Mouse (Mus musculus): ENCODE measurements around the gene Pla2g2f. TPM values are rescaled to one million over a fixed set of nuclear protein-coding genes. Genes with fewer than 3 reads are reported as not detected.

The Pla2g2f gene
- polyA plus RNA-seq, 1 experiment from 2014 or later = not detected

- H3K36me3 ChIP-seq = no peaks in the 10 kb centered on the region
- no peak for ATAC-seq (ENCODE audit: low read depth)
- H3K9ac ChIP-seq = no peak overlapping the region
- no peaks in the 10 kb centered on the region for H3K27me3 ChIP-seq
- H3K4me3 ChIP-seq = no peak overlapping the region
- WGBS = 66% methylated on average over 17 of the region's 17 CpGs
- H3K4me2 ChIP-seq = no peak overlapping the region
- H3K27ac ChIP-seq (replicated peaks) = peak overlapping the region; percentile 72
- peaks cover 15% of the 10 kb centered on the region for H3K4me1 ChIP-seq (replicated peaks)
- no peaks in the 10 kb centered on the region for H3K9me3 ChIP-seq
Observed at GRCm38 (mm10) chr4:138711051-138711820, 46.2 kb downstream of the Pla2g2f start.

GRCm38 (mm10) chr4:138710633-138711032 lies 46.8 kb downstream of the Pla2g2f start:
- no peaks in the 10 kb centered on the region for H3K36me3 ChIP-seq
- ATAC-seq (ENCODE audit: low read depth) = no peak
- H3K27me3 ChIP-seq = no peaks in the 10 kb centered on the region
- no peaks in the 10 kb centered on the region for H3K9me3 ChIP-seq
- no peak overlapping the region for H3K4me3 ChIP-seq
- peak overlapping the region; percentile 72 for H3K27ac ChIP-seq (replicated peaks)
- H3K4me2 ChIP-seq = no peak overlapping the region
- no peak overlapping the region for H3K9ac ChIP-seq
- peaks cover 15% of the 10 kb centered on the region for H3K4me1 ChIP-seq (replicated peaks)
- WGBS = 72% methylated on average over 11 of the region's 11 CpGs

- H3K36me3 ChIP-seq = no peaks in the 10 kb centered on the region
- peak; percentile 70 for ATAC-seq (ENCODE audit: low read depth)
- 61% methylated on average over 7 of the region's 7 CpGs for WGBS
- no peaks in the 10 kb centered on the region for H3K27me3 ChIP-seq
- H3K4me1 ChIP-seq (replicated peaks) = peaks cover 15% of the 10 kb centered on the region
- no peak overlapping the region for H3K4me2 ChIP-seq
- no peak overlapping the region for H3K9ac ChIP-seq
- H3K9me3 ChIP-seq = no peaks in the 10 kb centered on the region
- no peak overlapping the region for H3K4me3 ChIP-seq
- peak overlapping the region; percentile 72 for H3K27ac ChIP-seq (replicated peaks)
Observed at GRCm38 (mm10) chr4:138709944-138710343, 47.5 kb downstream of the Pla2g2f start.

- Histone ChIP-seq H3K27me3 (no peaks in the 10 kb centered on the region), H3K27ac (replicated peaks) (no peak overlapping the region), H3K9me3 (no peaks in the 10 kb centered on the region), H3K4me2 (no peak overlapping the region), H3K4me3 (no peak overlapping the region), H3K9ac (no peak overlapping the region), H3K4me1 (replicated peaks) (peaks cover 15% of the 10 kb centered on the region), H3K36me3 (no peaks in the 10 kb centered on the region)
- 83% methylated on average over 11 of the region's 11 CpGs for WGBS
- ATAC-seq (ENCODE audit: low read depth) = no peak
Observed at GRCm38 (mm10) chr4:138709246-138709645, 48.2 kb downstream of the Pla2g2f start.

- Histone ChIP-seq H3K9me3 (no peaks in the 10 kb centered on the region), H3K4me3 (no peak overlapping the region), H3K27me3 (no peaks in the 10 kb centered on the region), H3K4me1 (replicated peaks) (peaks cover 15% of the 10 kb centered on the region), H3K4me2 (no peak overlapping the region), H3K9ac (no peak overlapping the region), H3K27ac (replicated peaks) (no peak overlapping the region), H3K36me3 (no peaks in the 10 kb centered on the region)
- WGBS = 9% methylated on average over 7 of the region's 7 CpGs
- ATAC-seq (ENCODE audit: low read depth) = no peak
Observed at GRCm38 (mm10) chr4:138708636-138709035, 48.8 kb downstream of the Pla2g2f start.

- no peaks in the 10 kb centered on the region for H3K36me3 ChIP-seq
- H3K4me2 ChIP-seq = no peak overlapping the region
- H3K9me3 ChIP-seq = no peaks in the 10 kb centered on the region
- no peak for ATAC-seq (ENCODE audit: low read depth)
- H3K27me3 ChIP-seq = no peaks in the 10 kb centered on the region; the same call in 1 of the 2 replicates
- peaks cover 15% of the 10 kb centered on the region for H3K4me1 ChIP-seq (replicated peaks)
- no peak overlapping the region for H3K9ac ChIP-seq
- no peak overlapping the region for H3K4me3 ChIP-seq
- WGBS = 94% methylated on average over 8 of the region's 8 CpGs
- no peak overlapping the region for H3K27ac ChIP-seq (replicated peaks)
Observed at GRCm38 (mm10) chr4:138706620-138707019, 50.8 kb downstream of the Pla2g2f start.

- Histone ChIP-seq H3K4me1 (replicated peaks) (no peaks in the 10 kb centered on the region; the same call in 1 of the 2 replicates), H3K9me3 (no peaks in the 10 kb centered on the region), H3K4me2 (no peak overlapping the region), H3K27me3 (no peaks in the 10 kb centered on the region; the same call in 1 of the 2 replicates), H3K4me3 (no peak overlapping the region), H3K27ac (replicated peaks) (no peak overlapping the region), H3K36me3 (no peaks in the 10 kb centered on the region), H3K9ac (no peak overlapping the region)
- 90% methylated on average over 4 of the region's 4 CpGs for WGBS
- no peak for ATAC-seq (ENCODE audit: low read depth)
Observed at GRCm38 (mm10) chr4:138704169-138704568, 53.3 kb downstream of the Pla2g2f start.

GRCm38 (mm10) chr4:138703591-138703990 lies 53.8 kb downstream of the Pla2g2f start:
- Histone ChIP-seq H3K4me2 (no peak overlapping the region), H3K36me3 (no peaks in the 10 kb centered on the region), H3K27ac (replicated peaks) (no peak overlapping the region), H3K4me3 (no peak overlapping the region), H3K9ac (no peak overlapping the region), H3K4me1 (replicated peaks) (no peaks in the 10 kb centered on the region; the same call in 1 of the 2 replicates), H3K27me3 (no peaks in the 10 kb centered on the region; the same call in 1 of the 2 replicates), H3K9me3 (no peaks in the 10 kb centered on the region)
- 55% methylated on average over 7 of the region's 7 CpGs for WGBS
- no peak for ATAC-seq (ENCODE audit: low read depth)

GRCm38 (mm10) chr4:138702528-138702927 lies 54.9 kb downstream of the Pla2g2f start:
- H3K9ac ChIP-seq = no peak overlapping the region
- H3K36me3 ChIP-seq = no peaks in the 10 kb centered on the region
- H3K4me3 ChIP-seq = no peak overlapping the region
- no peaks in the 10 kb centered on the region; the same call in 1 of the 2 replicates for H3K27me3 ChIP-seq
- ATAC-seq (ENCODE audit: low read depth) = no peak
- no peak overlapping the region for H3K27ac ChIP-seq (replicated peaks)
- no peaks in the 10 kb centered on the region for H3K4me1 ChIP-seq (replicated peaks)
- no peaks in the 10 kb centered on the region for H3K9me3 ChIP-seq
- WGBS = 78% methylated on average over 8 of the region's 8 CpGs
- no peak overlapping the region for H3K4me2 ChIP-seq

GRCm38 (mm10) chr4:138702031-138702430 lies 55.4 kb downstream of the Pla2g2f start:
- WGBS = 83% methylated on average over 2 of the region's 2 CpGs
- Histone ChIP-seq H3K27me3 (no peaks in the 10 kb centered on the region; the same call in 1 of the 2 replicates), H3K4me3 (no peak overlapping the region), H3K4me1 (replicated peaks) (peaks cover 4% of the 10 kb centered on the region), H3K36me3 (no peaks in the 10 kb centered on the region), H3K27ac (replicated peaks) (no peak overlapping the region), H3K9me3 (no peaks in the 10 kb centered on the region), H3K4me2 (no peak overlapping the region), H3K9ac (no peak overlapping the region)
- ATAC-seq (ENCODE audit: low read depth) = no peak

- Histone ChIP-seq H3K4me2 (no peak overlapping the region), H3K27me3 (peaks cover 4% of the 10 kb centered on the region; the same call in 1 of the 2 replicates), H3K4me3 (no peak overlapping the region), H3K27ac (replicated peaks) (no peak overlapping the region), H3K9ac (no peak overlapping the region), H3K4me1 (replicated peaks) (peaks cover 13% of the 10 kb centered on the region), H3K36me3 (no peaks in the 10 kb centered on the region), H3K9me3 (no peaks in the 10 kb centered on the region)
- 74% methylated on average over 8 of the region's 8 CpGs for WGBS
- ATAC-seq (ENCODE audit: low read depth) = peak; percentile 43; the same call in 1 of the 2 replicates
Observed at GRCm38 (mm10) chr4:138701111-138701510, 56.3 kb downstream of the Pla2g2f start.

Measured in neural tube, embryonic 13.5 days (tissue).